Mouse (Mus musculus) liver, embryonic 14.5 days (tissue): Measurements from ENCODE around the gene Itgae.

ENCODE experiments used
- CTCF ChIP-seq: IDR thresholded peaks from 2 replicates; pipeline ENCODE4 v1.5.1; 2016; ENCODE audit warnings: antibody characterized with exemption, low read depth, control low read depth
- EP300 ChIP-seq: IDR thresholded peaks from 2 replicates; pipeline ENCODE4 v1.6.1; 2016; ENCODE audit warnings: antibody characterized with exemption, low read depth

DNA sequence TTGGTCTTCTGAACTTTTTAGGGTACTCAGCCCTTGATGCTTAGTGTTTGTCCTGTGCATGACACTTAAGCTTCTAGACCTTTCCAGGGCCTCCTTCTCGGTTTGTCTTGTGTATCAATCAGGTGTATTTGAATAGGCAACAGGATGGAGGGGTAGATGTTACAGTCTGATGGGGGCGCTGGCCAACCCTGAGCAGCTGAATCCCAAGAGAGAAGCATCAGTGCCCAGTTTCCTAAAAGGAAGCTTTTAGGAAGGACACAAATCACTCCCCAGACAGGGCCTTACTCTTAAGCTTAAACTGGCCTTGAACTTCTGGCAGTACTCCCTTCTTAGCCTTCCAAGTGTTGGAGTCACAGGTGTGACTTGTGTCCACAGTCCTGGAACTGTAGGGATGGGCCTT is 87.5 kb downstream of the Itgae start:
- TF ChIP-seq EP300, result no peak
- TF ChIP-seq CTCF, result no peak
